Mouse (Mus musculus) intestine, embryonic 16.5 days (tissue): ENCODE measurements around the gene Mrtfa. TPM values are rescaled to one million over a fixed set of nuclear protein-coding genes. Genes with fewer than 3 reads are reported as not detected.

Experiments used
- ATAC-seq: fragments of 200-750 bp; cut with Nextera tagmentation; 2 replicates; pipeline ENCODE4 v1.8.0; 2017; ENCODE audit warnings: moderate TSS enrichment, moderate library complexity
- H3K27ac ChIP-seq: fragments of 300-500 bp; sonication (generic); 2 replicates; pipeline ENCODE4 v1.5.1; 2014; ENCODE audit warnings: mild to moderate bottlenecking, low read length
- H3K27me3 ChIP-seq: fragments of 300-500 bp; sonication (generic); replicated peaks from 2 replicates; pipeline ENCODE4 v1.6.1; 2014; ENCODE audit warnings: low read length, control low read depth, mixed read lengths; ENCODE audit not compliant: control insufficient read depth, insufficient read depth
- H3K36me3 ChIP-seq: fragments of 300-500 bp; sonication (generic); 2 replicates; pipeline ENCODE4 v1.6.1; 2014; ENCODE audit warnings: low read length, control low read depth; ENCODE audit not compliant: control insufficient read depth, insufficient read depth
- H3K4me1 ChIP-seq: fragments of 300-500 bp; sonication (generic); 2 replicates; pipeline ENCODE4 v1.6.1; 2014; ENCODE audit warnings: low read length, control low read depth, mixed read lengths; ENCODE audit not compliant: control insufficient read depth, insufficient read depth
- H3K4me2 ChIP-seq: fragments of 300-500 bp; sonication (generic); 2 replicates; pipeline ENCODE4 v1.6.1; 2014; ENCODE audit warnings: low read depth, low read length, control low read depth
- H3K4me3 ChIP-seq: fragments of 300-500 bp; sonication (generic); 2 replicates; pipeline ENCODE4 v1.5.1; 2014; ENCODE audit warnings: mild to moderate bottlenecking, low read length
- H3K9ac ChIP-seq: fragments of 300-500 bp; sonication (generic); 2 replicates; pipeline ENCODE4 v1.6.1; 2014; ENCODE audit warnings: low read depth, low read length
- H3K9me3 ChIP-seq: fragments of 300-500 bp; sonication (generic); 2 replicates; pipeline ENCODE4 v1.6.1; 2016; ENCODE audit warnings: low read length, control low read depth; ENCODE audit not compliant: control insufficient read depth
- WGBS: fragments of 180-500 bp; shearing (Covaris S2); extraction: QIAGEN DNeasy Blood & Tissue Kit; methylation state at CpG from one replicate; pipeline ENCODE4 v1.1.7; 2014; 5-methylcytosine and 5-hydroxymethylcytosine counted together
- polyA plus RNA-seq: library from polyadenylated mRNA; unstranded; fragments of >200 nt; fragmentation: Nextera tagmentation; extraction: Ambion mirVana; gene quantifications from 2 replicates; pipeline ENCODE4 v1.2.1, GENCODE M21; 2015

Mrtfa gene
- polyA plus RNA-seq, 1 experiment from 2014 or later: 13.7 TPM

DNA sequence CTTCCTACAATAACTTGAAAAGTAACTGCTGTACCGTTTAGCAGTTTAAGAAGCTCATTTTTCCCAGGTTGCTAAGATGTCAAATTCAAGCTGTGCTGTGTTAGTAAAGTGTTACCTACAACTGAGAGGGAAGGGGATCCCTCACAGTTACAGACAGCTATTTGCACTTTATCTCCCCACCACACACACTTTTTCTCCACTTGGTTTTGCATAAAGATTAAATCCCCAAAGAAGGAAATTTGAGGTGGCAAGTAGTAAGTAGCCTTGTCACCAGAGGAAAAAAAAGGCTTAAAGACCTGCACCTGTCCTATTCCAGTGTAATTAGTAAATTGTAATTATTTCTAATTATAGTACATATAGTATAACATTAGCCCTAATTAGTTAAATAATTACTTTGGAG lies 193.5 kb downstream of the Mrtfa start:
- no peaks in the 10 kb centered on the region for H3K27me3 ChIP-seq
- no peak overlapping the region for H3K9ac ChIP-seq
- H3K4me2 ChIP-seq: no peak overlapping the region
- H3K27ac ChIP-seq: peak overlapping the region; percentile 30; the same call in 1 of the 2 replicates
- H3K4me3 ChIP-seq: no peak overlapping the region
- no peak for ATAC-seq
- WGBS: 28% methylated on average over 1 of the region's 1 CpGs
- no peaks in the 10 kb centered on the region for H3K9me3 ChIP-seq
- 0 out of 2 replicates have a peak, but pooled peaks cover 3% of the 10 kb centered on the region for H3K4me1 ChIP-seq
- H3K36me3 ChIP-seq: no peaks in the 10 kb centered on the region

DNA sequence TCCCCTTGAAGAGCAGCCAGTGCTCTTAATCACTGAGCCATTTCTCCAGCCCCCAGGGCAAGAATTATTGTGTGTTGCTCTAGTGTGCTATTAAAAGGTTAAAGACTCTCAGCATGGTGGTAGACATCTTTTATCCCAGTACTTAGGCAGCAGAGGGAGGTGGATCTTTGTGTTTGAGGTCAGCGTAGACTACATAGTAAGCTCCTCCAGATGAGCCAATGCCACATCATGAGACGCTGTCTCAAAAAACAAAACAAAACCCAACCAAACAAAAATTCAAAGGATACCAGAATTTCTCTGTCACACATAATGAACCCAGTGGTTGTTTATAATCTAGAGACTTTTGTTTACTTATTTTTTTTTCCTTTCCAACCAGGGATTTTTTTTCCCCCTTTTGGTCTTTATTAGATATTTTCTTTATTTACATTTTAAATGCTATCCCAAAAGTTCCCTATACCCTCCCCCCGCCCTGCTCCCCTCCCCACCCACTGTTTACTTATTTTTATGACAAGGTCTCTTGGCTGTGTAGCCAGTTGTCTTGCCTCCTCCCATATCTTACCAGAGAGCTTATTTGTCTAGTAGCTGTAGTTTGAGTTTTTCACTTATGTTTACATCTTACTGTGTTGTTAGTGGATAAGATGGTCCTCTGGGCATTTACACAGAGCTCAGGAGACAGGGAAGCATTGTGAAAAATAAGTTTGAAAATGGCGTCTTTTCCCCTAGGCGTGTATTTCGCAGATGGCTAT lies 194.3 kb downstream of the Mrtfa start:
- Histone ChIP-seq H3K27ac (peak overlapping the region; percentile 30; the same call in 1 of the 2 replicates), H3K4me1 (0 out of 2 replicates have a peak, but pooled peaks cover 3% of the 10 kb centered on the region), H3K4me2 (no peak overlapping the region), H3K9ac (no peak overlapping the region), H3K27me3 (no peaks in the 10 kb centered on the region), H3K4me3 (no peak overlapping the region), H3K36me3 (no peaks in the 10 kb centered on the region), H3K9me3 (no peaks in the 10 kb centered on the region)
- 71% methylated on average over 6 of the region's 6 CpGs for WGBS
- ATAC-seq: no peak

DNA sequence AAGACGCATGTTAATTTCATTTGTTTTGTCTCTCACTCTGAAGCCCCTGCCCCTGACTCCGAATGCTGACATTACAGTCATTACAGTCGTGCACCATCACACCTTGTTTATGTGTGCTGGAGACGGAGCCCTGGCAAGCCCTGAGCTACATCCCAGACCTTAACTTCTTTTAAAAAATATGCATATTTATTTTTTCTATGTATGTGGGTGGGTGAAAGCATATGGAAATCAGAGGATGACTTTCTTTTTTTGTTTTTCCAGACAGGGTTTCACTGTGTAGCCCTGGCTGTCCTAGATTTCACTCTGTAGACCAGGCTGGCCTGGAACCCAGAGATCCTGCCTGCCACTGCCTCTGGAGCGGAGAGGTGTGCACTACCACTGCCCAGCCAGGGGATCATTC lies 195.6 kb downstream of the Mrtfa start:
- WGBS: 81% methylated on average over 5 of the region's 5 CpGs
- no peak overlapping the region for H3K27ac ChIP-seq
- ATAC-seq: no peak
- H3K9ac ChIP-seq: no peak overlapping the region
- H3K9me3 ChIP-seq: no peaks in the 10 kb centered on the region
- no peak overlapping the region for H3K4me2 ChIP-seq
- no peaks in the 10 kb centered on the region for H3K36me3 ChIP-seq
- H3K27me3 ChIP-seq: no peaks in the 10 kb centered on the region
- H3K4me1 ChIP-seq: no peaks in the 10 kb centered on the region
- H3K4me3 ChIP-seq: no peak overlapping the region

DNA sequence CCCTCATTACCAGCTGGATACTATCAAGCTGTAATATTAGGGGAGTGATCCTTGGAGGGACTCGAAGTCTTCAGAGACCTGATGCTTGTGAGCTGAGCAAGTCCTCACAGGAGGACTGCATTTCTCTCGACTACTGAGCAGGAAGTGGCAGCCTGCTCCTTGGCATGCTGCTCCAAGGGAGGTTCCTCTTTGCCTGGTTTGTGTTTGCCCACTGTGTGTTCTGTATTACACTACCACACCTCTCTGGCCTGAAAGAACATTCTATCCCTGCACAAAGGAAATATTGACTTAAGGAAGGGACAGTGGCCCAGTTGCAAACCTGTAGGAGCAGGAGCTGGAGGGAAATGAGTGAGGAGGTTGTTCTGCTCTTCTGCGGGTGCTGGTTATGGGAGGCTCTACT lies 200.8 kb downstream of the Mrtfa start:
- Histone ChIP-seq H3K4me2 (no peak overlapping the region), H3K9me3 (no peaks in the 10 kb centered on the region), H3K27ac (no peak overlapping the region), H3K36me3 (no peaks in the 10 kb centered on the region), H3K9ac (no peak overlapping the region), H3K4me1 (no peaks in the 10 kb centered on the region), H3K4me3 (no peak overlapping the region), H3K27me3 (no peaks in the 10 kb centered on the region)
- peak; percentile 65 for ATAC-seq
- WGBS: 52% methylated on average over 3 of the region's 3 CpGs

DNA sequence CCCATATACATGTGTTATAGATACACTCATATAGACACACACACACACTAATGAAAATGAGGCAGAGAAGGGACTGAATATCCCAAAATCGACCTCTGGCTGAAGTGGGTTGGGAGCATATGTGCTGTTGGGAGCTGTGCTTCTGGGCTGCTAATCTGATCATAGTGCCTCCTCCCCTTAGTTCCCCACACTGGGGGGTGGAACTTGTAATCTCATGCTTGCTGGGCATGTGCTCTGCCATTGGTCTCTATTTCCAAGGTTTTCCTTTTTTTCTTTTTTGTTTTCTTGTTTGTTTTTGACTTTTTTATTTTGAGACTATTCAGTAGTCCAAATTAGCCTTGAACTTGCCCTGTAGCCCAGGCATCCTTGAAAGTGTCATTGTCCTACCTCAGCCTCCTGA lies 202.2 kb downstream of the Mrtfa start:
- no peak overlapping the region for H3K4me2 ChIP-seq
- ATAC-seq: no peak
- no peak overlapping the region for H3K9ac ChIP-seq
- 69% methylated on average over 1 of the region's 1 CpGs for WGBS
- H3K9me3 ChIP-seq: no peaks in the 10 kb centered on the region
- no peaks in the 10 kb centered on the region for H3K27me3 ChIP-seq
- H3K4me3 ChIP-seq: no peak overlapping the region
- H3K4me1 ChIP-seq: no peaks in the 10 kb centered on the region
- H3K27ac ChIP-seq: no peak overlapping the region
- H3K36me3 ChIP-seq: no peaks in the 10 kb centered on the region

DNA sequence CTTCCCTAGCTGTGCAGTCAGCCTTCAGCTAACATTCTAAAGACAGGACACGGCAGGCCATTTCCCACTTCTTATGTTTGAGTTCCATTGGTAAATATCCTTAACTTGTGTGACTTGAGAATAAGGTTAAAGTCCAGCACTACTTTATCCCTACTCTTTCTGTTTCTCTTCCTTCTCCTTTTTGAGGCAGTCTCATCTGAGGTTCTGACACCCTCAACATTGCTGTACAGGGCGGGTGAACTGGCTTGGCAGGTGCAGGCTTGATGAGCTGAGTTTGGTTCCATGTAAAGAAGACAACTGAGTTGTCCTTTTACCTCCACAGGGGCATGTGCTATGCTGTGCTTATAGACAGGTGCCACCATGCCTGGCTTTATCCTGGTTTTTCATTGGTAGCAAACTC lies 207.3 kb downstream of the Mrtfa start:
- H3K4me2 ChIP-seq: no peak overlapping the region
- WGBS: 58% methylated on average over 2 of the region's 2 CpGs
- H3K9ac ChIP-seq: no peak overlapping the region
- no peak overlapping the region for H3K27ac ChIP-seq
- ATAC-seq: peak; percentile 42; the same call in 1 of the 2 replicates
- no peaks in the 10 kb centered on the region for H3K27me3 ChIP-seq
- H3K4me1 ChIP-seq: peaks cover 5% of the 10 kb centered on the region; the same call in 1 of the 2 replicates
- H3K4me3 ChIP-seq: no peak overlapping the region
- no peaks in the 10 kb centered on the region for H3K9me3 ChIP-seq
- no peaks in the 10 kb centered on the region for H3K36me3 ChIP-seq

DNA sequence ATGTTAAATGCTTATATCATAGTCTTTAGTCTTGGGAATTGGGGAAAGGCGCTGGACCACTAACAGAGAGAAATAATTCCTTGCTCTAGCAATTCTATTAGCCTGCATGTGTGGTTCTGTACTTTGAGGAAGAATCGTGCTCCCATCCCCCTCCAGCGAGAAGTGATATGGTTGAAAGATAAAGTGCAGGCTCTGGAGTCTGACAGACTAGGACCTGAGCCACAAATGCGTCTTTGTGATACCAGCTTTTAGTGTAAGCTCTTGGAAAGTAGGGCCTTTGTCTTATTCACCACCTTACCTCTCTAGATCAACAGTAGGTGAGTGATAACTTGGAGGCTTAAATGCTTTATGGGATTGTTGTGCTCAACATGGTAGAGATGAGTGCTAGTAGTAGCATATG lies 209.4 kb downstream of the Mrtfa start:
- Histone ChIP-seq H3K4me2 (no peak overlapping the region), H3K27me3 (no peaks in the 10 kb centered on the region), H3K4me3 (no peak overlapping the region), H3K36me3 (no peaks in the 10 kb centered on the region), H3K4me1 (peaks cover 5% of the 10 kb centered on the region; the same call in 1 of the 2 replicates), H3K27ac (no peak overlapping the region), H3K9me3 (no peaks in the 10 kb centered on the region), H3K9ac (no peak overlapping the region)
- ATAC-seq: no peak
- WGBS: 80% methylated on average over 4 of the region's 4 CpGs

DNA sequence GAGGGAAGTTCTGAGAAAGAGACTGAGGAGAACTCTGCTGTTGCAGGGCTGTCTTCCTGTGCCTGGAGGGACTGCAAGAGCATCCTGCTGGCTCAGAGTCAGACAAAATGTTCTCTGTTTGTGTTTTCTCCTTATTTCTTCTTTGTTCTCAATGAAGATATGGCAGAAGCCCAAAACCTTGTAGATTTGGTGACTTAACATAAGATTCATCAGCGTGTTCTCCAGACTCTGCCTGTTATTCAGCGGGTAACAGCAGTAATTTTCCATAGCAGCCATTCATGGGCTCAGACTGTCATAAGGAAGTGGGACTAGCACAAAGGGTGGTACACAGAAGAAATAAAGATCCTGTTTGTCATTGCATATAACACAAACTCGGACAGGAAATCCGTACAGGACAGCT lies 210.9 kb downstream of the Mrtfa start:
- Histone ChIP-seq H3K4me3 (no peak overlapping the region), H3K36me3 (no peaks in the 10 kb centered on the region), H3K9ac (no peak overlapping the region), H3K27ac (no peak overlapping the region), H3K4me1 (peaks cover 5% of the 10 kb centered on the region; the same call in 1 of the 2 replicates), H3K4me2 (no peak overlapping the region), H3K9me3 (no peaks in the 10 kb centered on the region), H3K27me3 (no peaks in the 10 kb centered on the region)
- WGBS: 55% methylated on average over 4 of the region's 4 CpGs
- ATAC-seq: no peak

DNA sequence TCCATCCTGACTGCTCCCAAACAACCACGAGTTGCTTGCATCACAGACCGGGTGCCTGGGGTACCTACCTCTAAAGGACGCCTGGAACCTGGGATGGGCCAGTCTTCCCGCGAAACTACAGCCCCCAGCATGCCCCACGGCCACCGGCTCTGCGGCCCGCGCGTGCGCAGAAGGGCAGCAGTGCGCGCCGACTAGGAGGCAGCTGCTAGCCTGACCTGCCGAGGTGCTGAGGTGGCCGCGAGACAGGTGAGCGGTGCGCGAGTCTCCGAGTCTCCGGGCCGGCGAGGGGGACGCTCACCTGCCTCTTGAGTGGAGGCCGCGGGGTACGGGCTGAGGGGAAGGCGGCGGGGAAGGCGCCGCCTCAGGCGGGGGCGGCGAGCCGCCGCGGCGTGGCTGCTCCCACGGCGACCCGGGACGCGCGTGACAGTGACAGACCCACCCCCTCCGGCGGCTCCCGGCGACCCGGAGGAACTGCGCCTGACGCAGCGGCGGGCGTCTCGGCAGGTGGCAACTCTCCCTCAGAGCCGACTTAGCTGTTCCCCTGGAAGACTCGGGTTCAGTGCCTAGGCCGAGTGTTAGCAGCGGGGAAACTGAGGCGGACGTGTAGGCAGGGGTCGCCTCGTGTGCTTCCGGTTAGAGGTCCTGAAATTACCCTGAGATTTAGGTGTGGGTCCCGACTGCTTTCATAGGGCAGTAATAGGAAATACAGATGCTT lies 212.8 kb downstream of the Mrtfa start, which contains the start of gene Sgsm3:
Sgsm3 (plus strand) TSS at position 146 of the 715 bp plus-strand sequence.
- no peak within 1 kb of the TSS for H3K27ac ChIP-seq
- peak within 1 kb of the TSS; percentile 82 for H3K9ac ChIP-seq
- peak within 1 kb of the TSS; percentile 87 for H3K4me3 ChIP-seq
- peak; percentile 95 for ATAC-seq
- no peaks in the 10 kb centered on the region for H3K27me3 ChIP-seq
- peak within 1 kb of the TSS; percentile 91 for H3K4me2 ChIP-seq
- H3K36me3 ChIP-seq: no peaks in the 10 kb centered on the region
- under 1% methylated on average over 66 of the region's 67 CpGs for WGBS
- no peaks in the 10 kb centered on the region for H3K9me3 ChIP-seq
- peaks cover 5% of the 10 kb centered on the region; the same call in 1 of the 2 replicates for H3K4me1 ChIP-seq
